Mouse (Mus musculus): ENCODE measurements around the gene Fscn2. TPM values are rescaled to one million over a fixed set of nuclear protein-coding genes. Genes with fewer than 3 reads are reported as not detected.
A peak's percentile ranks its signal among the peaks of the same experiment; 100 is the strongest.
"Not testable (repeated sequence)": the region's sequence is repeated elsewhere in the genome, so short reads cannot be mapped to it uniquely, and the experiment has no call there.

Gene Fscn2
- total RNA-seq, 2 experiments from 2014 or later, result not detected

DNA sequence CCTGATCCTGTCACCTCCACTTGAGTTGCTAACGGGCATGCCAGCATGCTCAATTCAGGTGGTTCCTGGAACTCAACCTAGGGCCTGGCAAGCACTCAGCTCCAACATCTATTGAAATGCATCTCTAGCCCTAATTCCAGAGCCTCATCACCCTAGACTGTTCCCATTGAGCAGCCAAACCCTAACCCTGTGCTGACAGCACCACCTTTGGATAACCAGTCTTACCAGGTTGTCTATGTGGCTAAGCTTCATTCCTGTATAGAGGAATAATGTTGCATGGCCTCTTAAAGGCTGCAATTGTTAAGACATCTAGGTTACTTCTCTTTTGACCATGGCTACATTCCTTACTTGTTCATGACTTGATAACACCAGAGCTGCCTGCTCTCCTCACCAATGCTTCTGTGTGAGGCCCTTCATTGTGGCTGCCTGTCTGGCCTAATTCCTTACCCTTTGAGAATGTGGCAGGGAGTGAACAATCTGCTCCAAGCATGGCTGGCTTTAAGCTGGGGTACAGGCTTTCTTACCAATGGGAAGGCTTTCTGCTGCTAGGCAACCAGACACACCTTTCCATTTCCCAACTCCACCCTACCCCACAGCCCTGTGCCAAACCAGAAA, 16.2 kb upstream of the Fscn2 start:
- intact Hi-C loops (cut with DNase I), result loop anchor here (5.0 kb wide), 1 partner anchor 108 kb away; no protein-coding TSS in a partner anchor
- DNase-seq (ENCODE audit: low spot score), result no peak

DNA sequence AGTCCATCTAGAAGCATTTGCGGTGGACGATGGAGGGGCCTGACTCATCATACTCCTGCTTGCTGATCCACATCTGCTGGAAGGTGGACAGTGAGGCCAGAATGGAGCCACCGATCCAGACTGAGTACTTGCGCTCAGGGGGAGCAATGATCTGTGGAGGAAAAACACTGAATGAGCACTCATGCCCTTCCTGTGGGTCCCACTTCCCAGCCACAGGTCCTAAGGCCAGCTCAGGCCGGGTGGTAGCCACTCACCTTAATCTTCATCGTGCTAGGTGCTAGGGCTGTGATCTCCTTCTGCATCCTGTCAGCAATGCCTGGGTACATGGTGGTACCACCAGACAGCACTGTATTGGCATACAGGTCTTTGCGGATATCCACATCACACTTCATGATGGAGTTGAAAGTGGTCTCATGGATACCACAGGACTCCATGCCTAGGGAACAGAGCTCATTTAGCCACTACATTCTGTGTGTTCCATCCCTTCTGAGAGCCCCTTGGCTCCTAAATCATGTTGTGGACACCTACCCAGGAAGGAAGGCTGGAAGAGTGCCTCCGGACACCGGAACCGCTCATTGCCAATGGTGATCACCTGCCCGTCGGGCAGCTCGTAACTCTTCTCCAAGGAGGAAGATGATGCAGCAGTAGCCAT, 14.8 kb upstream of the Fscn2 start:
- not testable (repeated sequence) for DNase-seq (ENCODE audit: low spot score)
- intact Hi-C loops (cut with DNase I), result loop anchor here (5.0 kb wide), 1 partner anchor 109 kb away; no protein-coding TSS in a partner anchor

DNA sequence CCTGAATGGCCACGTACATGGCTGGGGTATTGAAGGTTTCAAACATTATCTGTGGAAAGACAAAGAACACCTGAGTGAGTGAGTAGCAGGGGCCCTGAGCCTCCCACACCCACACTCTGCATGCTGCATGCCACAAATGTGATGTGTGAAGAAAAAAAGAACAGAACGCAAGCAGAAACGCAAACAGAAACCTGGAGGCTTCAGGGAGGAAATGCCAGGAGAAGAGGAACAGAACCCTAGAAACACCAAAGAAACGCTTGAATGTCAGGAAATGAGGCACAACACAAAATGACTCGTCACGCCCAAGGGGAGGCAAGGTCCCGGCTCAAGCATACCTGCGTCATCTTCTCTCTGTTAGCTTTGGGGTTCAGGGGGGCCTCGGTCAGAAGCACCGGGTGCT, 14.0 kb upstream of the Fscn2 start:
- no peak for DNase-seq (ENCODE audit: low spot score)
- intact Hi-C loops (cut with DNase I), result loop anchor here (5.0 kb wide), 1 partner anchor 110 kb away; no protein-coding TSS in a partner anchor

DNA sequence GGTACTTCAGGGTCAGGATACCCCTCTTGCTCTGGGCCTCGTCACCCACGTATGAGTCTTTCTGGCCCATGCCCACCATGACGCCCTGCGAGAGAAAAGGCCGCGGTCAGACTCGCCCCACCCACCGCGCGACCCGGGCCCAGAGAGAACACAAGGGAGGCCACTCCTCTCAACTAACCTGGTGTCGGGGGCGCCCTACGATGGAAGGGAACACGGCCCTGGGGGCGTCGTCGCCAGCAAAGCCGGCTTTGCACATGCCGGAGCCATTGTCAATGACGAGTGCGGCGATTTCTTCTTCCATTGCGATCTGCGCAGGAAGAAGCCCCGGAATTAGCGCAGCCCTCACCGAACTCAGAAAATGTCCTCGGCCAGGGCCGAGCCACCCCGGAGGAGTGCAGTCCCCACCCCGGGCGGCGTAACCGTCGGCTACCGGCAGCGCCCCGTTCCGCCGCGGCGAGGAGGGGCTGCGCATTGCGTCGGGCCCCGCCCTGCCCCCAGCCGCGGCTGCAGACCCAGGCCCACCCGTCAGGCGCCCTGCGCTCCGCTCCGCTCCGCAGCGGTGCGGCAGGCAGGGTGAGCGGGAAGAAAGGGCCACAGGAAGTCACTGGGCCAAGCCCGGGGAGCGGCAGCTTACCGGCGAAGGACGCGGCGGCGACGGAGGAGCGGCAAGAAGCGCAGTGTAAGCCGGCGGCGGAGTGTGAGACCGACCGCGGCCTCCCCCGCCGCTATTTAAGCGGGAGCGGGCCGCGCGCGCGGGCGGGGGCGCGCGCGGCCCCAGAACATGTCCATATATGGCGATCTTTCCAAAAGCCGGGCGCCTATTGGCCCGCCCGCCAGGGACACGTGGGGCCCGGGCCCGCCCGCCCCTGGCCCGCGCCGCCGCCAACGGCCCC, 13.3 kb upstream of the Fscn2 start, which contains the start of gene Actg1:
TSS of gene Actg1 (minus strand) at position 752 of the 893 bp plus-strand sequence.
- DNase-seq (ENCODE audit: low spot score), result peak; percentile 86
- intact Hi-C loops (cut with DNase I), result loop anchor here (5.0 kb wide), 1 partner anchor 111 kb away; no protein-coding TSS in a partner anchor

DNA sequence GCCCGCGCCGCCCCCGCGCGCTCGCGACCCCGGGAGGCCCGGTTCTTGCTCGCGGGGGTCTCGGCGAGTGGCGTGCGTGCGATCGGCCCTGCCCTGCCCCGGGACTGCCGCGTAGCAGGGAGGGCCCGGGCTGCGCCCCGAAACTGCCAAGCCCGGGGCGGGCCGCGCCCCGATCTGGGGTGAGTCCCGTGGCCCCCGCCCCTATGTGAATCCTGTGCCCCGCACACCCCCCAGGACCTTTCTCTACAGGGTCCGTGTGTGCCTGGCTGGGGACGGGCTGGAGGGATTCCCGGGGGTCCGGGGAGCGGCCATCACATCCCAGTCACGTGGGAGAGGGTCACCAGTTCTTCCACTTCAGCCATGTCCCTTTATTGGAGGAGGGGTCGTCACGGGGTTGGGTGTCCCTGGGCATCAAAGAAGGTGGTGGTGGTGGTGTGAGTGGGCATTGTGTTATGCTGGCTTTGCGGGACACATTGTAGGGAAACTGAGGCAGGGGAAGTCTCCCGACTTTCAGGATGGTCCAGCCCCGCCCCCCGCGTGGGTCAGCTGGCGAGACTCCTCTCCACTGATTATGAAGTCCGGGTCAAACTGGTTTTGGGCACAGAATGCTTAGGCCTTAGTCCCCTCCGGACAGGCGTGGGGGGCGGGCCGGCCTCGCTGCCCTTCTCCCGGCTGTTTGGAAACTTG, 12.5 kb upstream of the Fscn2 start:
- DNase-seq (ENCODE audit: low spot score), result peak; percentile 57
- intact Hi-C loops (cut with DNase I), result loop anchor here (5.0 kb wide), 1 partner anchor 112 kb away; no protein-coding TSS in a partner anchor

DNA sequence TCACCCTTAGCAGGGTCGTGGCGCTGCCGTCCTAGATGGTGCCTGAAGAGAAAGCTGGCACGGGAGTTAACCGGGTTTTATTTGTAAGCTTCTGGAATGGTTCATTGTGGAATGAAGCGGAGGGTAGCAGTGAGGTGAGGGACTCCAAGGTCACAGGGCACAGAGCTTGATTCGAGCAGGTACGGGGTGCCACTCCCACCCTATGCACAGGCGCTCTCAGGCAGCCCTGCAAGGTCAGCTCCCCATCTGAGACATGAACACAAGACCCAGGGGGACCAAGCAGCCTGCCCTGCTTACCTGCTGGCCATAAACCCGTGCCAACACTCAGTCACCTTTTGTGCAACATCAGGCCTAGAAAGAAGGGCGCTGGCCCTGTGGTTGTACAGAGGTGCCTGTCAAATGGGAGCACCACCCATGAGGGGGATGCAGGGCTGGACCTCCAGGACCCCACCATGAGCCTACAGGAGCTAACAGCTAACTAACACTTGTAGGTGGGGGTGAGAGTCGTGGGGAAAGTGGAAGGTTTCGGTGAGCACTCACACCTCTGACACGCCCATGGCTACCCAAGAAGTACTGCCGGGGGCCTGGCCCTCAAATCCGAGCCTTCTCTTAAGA, 11.9 kb upstream of the Fscn2 start:
- intact Hi-C loops (cut with DNase I), result loop anchor here (5.0 kb wide), 1 partner anchor 112 kb away; no protein-coding TSS in a partner anchor

DNA sequence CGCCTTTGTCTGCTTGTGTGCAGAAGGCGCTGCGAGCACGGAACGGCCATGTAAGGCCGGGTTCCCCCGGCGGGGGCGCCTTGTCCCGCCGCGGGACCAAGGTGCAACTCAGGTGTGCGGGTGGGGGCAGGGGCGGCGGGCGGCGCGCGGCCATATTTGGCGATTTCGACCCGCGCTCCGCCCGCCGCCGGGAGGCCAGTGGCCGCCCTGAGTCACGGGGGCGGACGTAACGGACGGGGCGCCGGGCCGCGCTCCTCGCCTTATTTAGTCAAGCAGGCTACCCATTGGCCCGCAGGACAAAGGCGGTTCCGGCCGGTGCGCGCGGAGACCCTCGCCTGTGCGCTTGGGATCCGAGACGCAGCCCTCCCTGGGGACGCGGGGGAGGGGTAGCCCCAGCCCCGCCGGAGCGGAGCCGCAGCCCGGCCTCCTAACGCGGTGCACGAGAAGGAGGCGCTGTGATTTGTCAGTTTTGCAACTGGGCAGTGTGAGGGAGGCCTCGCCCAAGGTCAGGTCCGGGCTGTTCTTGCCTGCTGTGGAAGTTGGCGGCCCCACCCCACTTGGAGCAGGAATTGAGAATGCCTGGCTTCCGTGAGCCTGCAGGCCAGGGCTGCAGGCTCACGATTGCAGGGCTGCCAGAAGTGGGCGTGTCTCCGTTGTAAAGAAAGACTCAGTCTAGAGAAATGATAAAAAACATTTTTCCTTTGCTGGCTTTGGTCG, 11.2 kb upstream of the Fscn2 start:
- peak; percentile 96 for DNase-seq (ENCODE audit: low spot score)

More for the DNA sequence above, 11.9 kb upstream of the Fscn2 start:
- no peak for DNase-seq (ENCODE audit: low spot score)

DNA sequence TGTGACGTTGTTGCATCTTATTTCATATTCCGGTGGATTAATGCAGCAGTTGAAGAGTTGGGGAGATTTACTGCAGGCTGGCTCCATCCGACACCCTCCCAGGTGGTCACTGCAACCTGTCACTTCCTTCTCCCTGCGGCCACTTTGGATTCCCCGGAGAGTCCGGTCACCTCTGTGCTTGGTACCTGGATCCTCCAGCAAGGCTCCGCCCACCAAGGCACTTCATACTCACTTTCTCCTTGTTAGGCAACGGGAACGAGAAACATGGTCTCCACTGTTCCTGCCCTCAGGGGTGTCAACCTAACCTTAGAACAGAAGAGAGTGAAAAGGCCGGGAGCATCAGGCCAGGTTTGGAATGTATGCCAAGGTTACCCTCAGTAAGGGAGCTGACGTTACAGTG, 10.6 kb upstream of the Fscn2 start:
- DNase-seq (ENCODE audit: low spot score), result no peak
- intact Hi-C loops (cut with DNase I), result no loop called here

More for the DNA sequence above, 11.2 kb upstream of the Fscn2 start:
- intact Hi-C loops (cut with DNase I), result loop anchor here (5.0 kb wide), 1 partner anchor 113 kb away; no protein-coding TSS in a partner anchor

DNA sequence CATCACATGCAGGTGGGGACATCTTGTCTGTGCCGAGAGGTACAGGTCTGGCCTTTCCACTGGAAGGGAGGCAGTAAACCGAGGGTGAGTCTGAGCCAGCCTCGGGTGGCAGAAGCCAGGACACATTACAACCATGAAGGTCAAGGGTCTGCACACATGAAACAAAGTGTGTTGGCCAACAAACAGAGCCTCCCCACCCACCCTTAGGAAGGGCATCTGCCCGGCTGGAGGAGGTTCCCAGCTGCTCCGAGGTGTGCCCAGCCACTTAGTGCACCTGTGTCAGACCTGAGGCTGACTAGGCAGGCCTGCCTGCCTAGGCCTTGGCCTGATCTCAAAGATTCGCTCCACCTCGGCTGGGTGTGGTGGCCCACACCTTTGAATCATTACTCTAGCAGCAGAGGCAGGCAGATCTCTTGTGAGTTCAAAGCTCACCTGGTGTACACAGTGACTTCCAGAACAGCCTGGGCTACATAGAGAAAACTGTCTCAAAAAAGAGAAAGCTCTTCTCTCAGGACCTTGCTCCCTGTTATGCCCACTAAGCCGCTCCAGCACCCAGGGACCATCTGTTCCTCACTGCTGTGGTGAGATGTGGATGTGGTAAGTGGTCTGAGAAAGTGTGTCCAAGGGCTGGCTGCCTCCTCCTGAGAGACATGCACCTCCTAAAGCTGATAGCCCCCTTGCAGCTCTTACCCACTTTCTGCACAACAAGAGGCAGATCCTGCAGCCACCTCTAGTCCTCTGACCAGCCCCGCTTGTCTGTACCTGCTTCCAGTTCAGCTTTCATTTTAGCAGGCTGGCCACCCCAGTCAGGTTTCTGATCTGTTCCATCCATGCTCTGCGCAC, 9.9 kb upstream of the Fscn2 start:
- intact Hi-C loops (cut with DNase I), result loop anchor here (2.0 kb wide), 2 partner anchors 17 to 27 kb away; partner anchors contain the start of gene Faap100
- DNase-seq (ENCODE audit: low spot score), result no peak

DNA sequence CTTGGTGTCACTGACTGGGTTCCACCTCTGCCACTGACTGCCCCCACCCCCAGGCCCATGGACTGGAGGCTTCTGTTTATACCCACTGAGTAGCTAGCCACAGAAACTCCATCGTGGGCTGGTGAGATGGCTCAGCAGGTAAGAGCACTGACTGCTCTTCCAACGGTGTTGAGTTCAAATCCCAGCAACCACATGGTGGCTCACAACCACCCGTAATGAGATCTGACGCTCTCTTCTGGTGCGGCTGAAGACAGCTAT, 9.3 kb upstream of the Fscn2 start:
- intact Hi-C loops (cut with DNase I), result loop anchor here (2.0 kb wide), 2 partner anchors 17 to 27 kb away; partner anchors contain the start of gene Faap100
- not testable (repeated sequence) for DNase-seq (ENCODE audit: low spot score)

DNA sequence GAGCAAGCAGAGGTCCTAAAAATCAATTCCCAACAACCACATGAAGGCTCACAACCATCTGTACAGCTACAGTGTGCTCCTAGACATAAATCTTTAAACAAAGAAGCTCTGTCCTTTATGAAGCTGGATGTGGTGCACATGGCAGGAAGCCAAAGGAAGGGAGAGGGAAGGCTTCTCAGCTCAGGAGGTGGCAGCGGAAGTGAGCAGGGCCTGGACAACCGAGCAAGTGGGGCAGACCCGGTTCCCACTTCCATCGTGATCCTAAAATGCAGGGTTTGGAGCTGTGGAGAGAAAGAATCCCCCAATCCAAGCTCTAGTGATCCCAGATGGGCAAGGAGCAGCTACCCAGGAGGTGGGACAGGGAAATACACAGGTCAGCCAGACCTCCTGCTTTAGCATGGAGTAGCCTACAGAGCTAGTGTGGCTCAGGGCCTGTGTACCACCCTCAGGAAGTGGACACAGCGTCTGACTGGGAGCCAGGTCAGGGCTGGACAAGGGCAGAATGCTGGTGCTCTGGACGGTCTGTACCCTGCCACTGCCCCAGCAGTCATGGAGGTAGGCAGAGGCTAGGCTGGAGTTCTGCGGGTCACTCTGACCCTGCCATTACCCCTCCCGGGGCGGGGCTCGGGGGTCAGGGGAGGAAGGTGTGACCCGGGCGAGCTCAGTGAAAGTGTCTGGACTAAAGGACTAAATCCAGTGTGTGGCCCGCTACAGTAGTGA, 8.6 kb upstream of the Fscn2 start:
- DNase-seq (ENCODE audit: low spot score), result no peak
- intact Hi-C loops (cut with DNase I), result loop anchor here (2.0 kb wide), 2 partner anchors 16 to 26 kb away; partner anchors contain the start of gene Faap100

DNA sequence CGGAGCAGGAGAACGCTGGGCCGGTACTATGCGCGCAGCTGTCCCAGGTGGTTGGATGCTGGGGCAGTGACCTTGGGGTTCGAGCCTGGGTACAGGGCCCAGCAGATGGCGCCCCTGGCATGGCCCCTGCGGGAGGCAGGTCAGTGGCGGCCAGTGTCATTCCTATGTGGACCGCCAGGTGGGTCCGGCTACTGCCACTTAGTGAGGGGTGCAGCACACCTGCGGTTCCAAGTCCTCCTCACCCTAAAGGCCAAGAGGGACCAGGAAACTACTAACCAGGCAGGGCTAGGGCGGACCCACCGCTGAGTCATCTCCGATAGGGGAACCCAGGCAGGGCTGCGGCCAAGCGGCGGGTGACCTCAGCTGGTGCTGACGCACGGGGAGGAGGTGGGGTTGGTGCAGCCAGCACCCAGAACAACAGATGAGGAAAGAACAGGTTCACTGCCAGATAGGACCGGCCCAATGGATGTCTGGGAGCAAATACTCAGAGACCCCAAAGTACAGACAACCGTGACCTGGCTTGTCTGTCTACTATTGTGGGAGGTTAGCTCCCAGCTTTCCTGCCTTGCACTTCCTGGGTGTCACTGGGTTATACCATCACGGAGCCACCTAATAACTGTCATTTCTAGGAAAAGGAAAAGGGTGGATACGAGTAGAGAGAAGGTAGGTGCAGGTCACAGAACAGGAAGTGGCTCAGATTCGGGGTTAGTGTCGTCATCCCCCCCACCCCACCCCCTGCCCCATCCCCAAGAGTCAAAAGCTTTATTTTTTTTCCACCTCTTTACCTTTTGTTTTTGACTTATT, 7.6 kb upstream of the Fscn2 start:
- DNase-seq (ENCODE audit: low spot score), result peak; percentile 91
- intact Hi-C loops (cut with DNase I), result loop anchor here (2.0 kb wide), 2 partner anchors 15 to 25 kb away; partner anchors contain the start of gene Faap100

DNA sequence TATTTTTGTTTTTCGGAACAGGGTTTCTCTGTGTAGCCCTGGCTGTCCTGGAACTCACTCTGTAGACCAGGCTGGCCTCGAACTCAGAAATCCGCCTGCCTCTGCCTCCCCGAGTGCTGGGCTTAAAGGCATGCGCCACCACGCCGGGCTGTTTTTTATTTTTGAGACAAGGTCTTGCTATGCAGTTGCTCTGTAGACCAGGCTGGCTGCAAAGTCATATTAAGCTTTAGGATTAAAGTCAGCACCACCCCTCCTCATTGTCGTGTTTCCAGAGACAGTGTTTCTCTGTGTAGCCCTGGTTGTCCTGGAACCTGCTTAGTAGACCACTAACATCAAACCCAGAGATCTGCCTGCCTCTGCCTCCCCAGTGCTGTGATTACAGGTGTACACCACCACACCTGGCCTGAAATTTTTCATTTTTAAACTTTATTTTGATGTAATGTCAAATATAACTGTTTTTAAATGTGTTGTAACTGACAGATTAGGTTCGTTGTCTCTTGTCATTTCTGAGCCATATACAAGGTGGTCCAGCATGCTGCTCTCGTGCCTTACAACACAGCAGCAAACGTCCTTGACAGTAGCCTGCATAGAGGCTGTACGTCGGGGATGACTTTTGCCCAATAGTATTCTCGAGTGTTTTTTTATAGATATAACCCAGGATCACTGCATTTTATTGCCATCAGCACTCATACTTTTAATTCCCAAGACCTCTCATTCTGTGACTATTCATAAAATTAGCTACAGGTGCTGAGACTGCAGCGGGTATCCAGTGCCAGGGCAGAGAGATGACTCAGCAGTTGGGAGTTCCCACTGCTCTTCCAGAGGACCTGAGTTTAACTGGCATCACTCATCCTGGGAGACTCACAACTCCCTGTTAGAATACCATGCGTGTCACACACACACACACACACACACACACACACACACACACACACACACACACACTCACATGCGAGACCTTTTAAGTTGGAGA, 6.7 kb upstream of the Fscn2 start:
- DNase-seq (ENCODE audit: low spot score), result no peak
- intact Hi-C loops (cut with DNase I), result loop anchor here (5.0 kb wide), 1 partner anchor 68 kb away; no protein-coding TSS in a partner anchor

DNA sequence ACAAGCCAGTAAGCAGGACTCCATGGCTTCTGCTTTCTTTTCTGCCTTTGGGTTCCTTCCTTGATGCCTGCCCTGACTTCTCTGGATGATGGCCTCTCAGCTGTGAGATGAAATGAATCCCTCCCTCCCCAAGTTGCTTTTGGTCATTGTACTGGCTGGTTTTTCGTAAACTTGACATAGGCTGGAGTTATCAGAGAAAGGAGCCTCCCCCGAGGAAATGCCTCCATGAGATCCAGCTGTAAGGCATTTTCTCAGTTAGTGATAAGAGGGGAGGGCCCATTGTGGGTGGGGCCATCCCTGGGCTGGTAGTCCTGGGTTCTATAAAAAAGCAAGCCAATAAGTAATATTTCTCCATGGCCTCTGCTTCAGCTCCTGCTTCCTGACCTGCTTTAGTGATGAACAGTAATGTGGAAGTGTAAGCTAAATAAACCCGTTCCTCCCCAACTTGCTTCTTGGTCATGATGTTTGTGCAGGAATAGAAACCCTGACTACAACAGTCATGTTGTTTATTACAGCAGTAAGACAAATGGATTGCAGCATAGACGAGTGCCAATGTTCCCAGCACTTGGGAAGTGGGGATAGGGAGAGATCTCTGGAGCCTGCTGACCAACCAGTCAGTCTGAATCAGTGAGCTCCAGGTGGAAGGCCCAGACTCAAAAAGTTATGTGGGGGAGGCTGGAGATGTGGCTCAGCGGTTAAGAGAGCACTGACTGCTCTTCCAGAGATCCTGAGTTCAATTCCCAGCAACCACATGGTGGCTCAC, 5.9 kb upstream of the Fscn2 start:
- intact Hi-C loops (cut with DNase I), result loop anchor here (5.0 kb wide), 1 partner anchor 67 kb away; no protein-coding TSS in a partner anchor
- DNase-seq (ENCODE audit: low spot score), result no peak

Data from heart, postnatal 25 days (tissue).